19 mouse cellular contexts compared by ENCODE assay signal in genomic region chr1:181435414-181435813, GRCm38 (mm10).
DNase-seq lines count a peak whose midpoint lies in the region; ATAC-seq and TF ChIP-seq lines count a peak whose summit lies in the region.
"Had no signal": no experiment of that assay in that cellular context is flagged by ENCODE, and none has a peak within 500 bp of the region (broad histone marks: within the 10 kb centered on the region; RNA-seq: fewer than 3 reads in every experiment).

No protein-coding gene starts in this region.

- H3K9ac ChIP-seq in hindbrain, embryonic 13.5 days, result no peak overlapping the region
- 0 out of 2 replicates have a peak overlapping the region, but pooled peaks have one; percentile 10 for H3K9ac ChIP-seq in midbrain, embryonic 11.5 days (ENCODE audit: low read length)
- H3K9ac ChIP-seq in midbrain, embryonic 13.5 days (replicated peaks), result no peak overlapping the region
- H3K9ac ChIP-seq in stomach, postnatal 0 days (ENCODE audit: low read length), result no peak overlapping the region
- H3K9ac ChIP-seq: embryonic facial prominence, embryonic 13.5 days; forebrain, embryonic 13.5 days; forebrain, postnatal 0 days; heart, embryonic 15.5 days had no signal

- peaks cover 13% of the 10 kb centered on the region for H3K4me1 ChIP-seq in hindbrain, embryonic 10.5 days (replicated peaks)
- H3K4me1 ChIP-seq in hindbrain, embryonic 13.5 days (replicated peaks), result no peaks in the 10 kb centered on the region
- H3K4me1 ChIP-seq in midbrain, embryonic 11.5 days (ENCODE audit: control insufficient read depth, insufficient read depth, low read length), result peaks cover 4% of the 10 kb centered on the region; the same call in 1 of the 2 replicates
- H3K4me1 ChIP-seq in midbrain, embryonic 13.5 days (replicated peaks), result no peaks in the 10 kb centered on the region
- 0 out of 2 replicates have a peak, but pooled peaks cover 2% of the 10 kb centered on the region for H3K4me1 ChIP-seq in stomach, postnatal 0 days (replicated peaks; ENCODE audit: control insufficient read depth, insufficient read depth)
- H3K4me1 ChIP-seq: forebrain, embryonic 13.5 days had no signal

- no peak for TF ChIP-seq EP300 in stomach, postnatal 0 days (optimal IDR thresholded peaks at IDR 0.05)

- no peaks in the 10 kb centered on the region for H3K36me3 ChIP-seq in hindbrain, embryonic 10.5 days
- no peaks in the 10 kb centered on the region for H3K36me3 ChIP-seq in hindbrain, embryonic 13.5 days
- no peaks in the 10 kb centered on the region for H3K36me3 ChIP-seq in midbrain, embryonic 11.5 days (ENCODE audit: control insufficient read depth, insufficient read depth, low read length)
- no peaks in the 10 kb centered on the region for H3K36me3 ChIP-seq in midbrain, embryonic 13.5 days
- H3K36me3 ChIP-seq in stomach, postnatal 0 days (ENCODE audit: control insufficient read depth, insufficient read depth, low read length), result no peaks in the 10 kb centered on the region
- H3K36me3 ChIP-seq: embryonic facial prominence, embryonic 13.5 days; heart, embryonic 15.5 days had no signal

- DNase-seq in hindbrain, embryonic 10.5 days (ENCODE audit: low spot score), result no peak
- DNase-seq in midbrain, embryonic 11.5 days (ENCODE audit: low spot score, missing footprints), result no peak
- peak; percentile 52 for DNase-seq in fibroblast of lung, adult 2 months (ENCODE audit: low read depth)
- DNase-seq in stomach, postnatal 0 days (ENCODE audit: low spot score), result no peak
- DNase-seq in spleen, adult 12 weeks (ENCODE audit: low spot score), result no peak
- DNase-seq: adrenal gland, postnatal 14 days; cerebellum, adult 18-20 months; cerebellum, adult 9-11 months; cerebellum, postnatal 36 days; forebrain, postnatal 0 days; gastrocnemius, postnatal 14 days; heart, adult 2 months; heart, postnatal 14 days had no signal

- WGBS in hindbrain, embryonic 10.5 days, result 74% methylated on average over 5 of the region's 5 CpGs
- 72% methylated on average over 5 of the region's 5 CpGs for WGBS in hindbrain, embryonic 13.5 days
- WGBS in midbrain, embryonic 11.5 days, result 83% methylated on average over 5 of the region's 5 CpGs
- 86% methylated on average over 5 of the region's 5 CpGs for WGBS in midbrain, embryonic 13.5 days
- 55% methylated on average over 5 of the region's 5 CpGs for WGBS in stomach, postnatal 0 days

- H3K4me3 ChIP-seq in hindbrain, embryonic 10.5 days, result no peak overlapping the region
- H3K4me3 ChIP-seq in hindbrain, embryonic 13.5 days, result no peak overlapping the region
- no peak overlapping the region for H3K4me3 ChIP-seq in midbrain, embryonic 11.5 days (ENCODE audit: low read depth, low read length)
- no peak overlapping the region for H3K4me3 ChIP-seq in midbrain, embryonic 13.5 days (replicated peaks)
- no peak overlapping the region for H3K4me3 ChIP-seq in stomach, postnatal 0 days (ENCODE audit: low read depth, low read length)
- H3K4me3 ChIP-seq: embryonic facial prominence, embryonic 13.5 days; forebrain, embryonic 13.5 days; heart, adult 2 months; heart, embryonic 15.5 days had no signal

- TF ChIP-seq CTCF in stomach, postnatal 0 days (IDR thresholded peaks at IDR 0.05; ENCODE audit: low read depth), result no peak

- H3K4me2 ChIP-seq in hindbrain, embryonic 13.5 days, result no peak overlapping the region
- H3K4me2 ChIP-seq in midbrain, embryonic 11.5 days, result no peak overlapping the region
- H3K4me2 ChIP-seq in midbrain, embryonic 13.5 days (replicated peaks), result no peak overlapping the region
- no peak overlapping the region for H3K4me2 ChIP-seq in stomach, postnatal 0 days (replicated peaks; ENCODE audit: low read depth)
- H3K4me2 ChIP-seq: embryonic facial prominence, embryonic 13.5 days; forebrain, embryonic 13.5 days; heart, embryonic 11.5 days; heart, embryonic 15.5 days had no signal

- no peaks in the 10 kb centered on the region for H3K9me3 ChIP-seq in hindbrain, embryonic 10.5 days
- 0 out of 2 replicates have a peak, but pooled peaks cover 5% of the 10 kb centered on the region for H3K9me3 ChIP-seq in hindbrain, embryonic 13.5 days
- H3K9me3 ChIP-seq in midbrain, embryonic 11.5 days (ENCODE audit: control insufficient read depth, low read length), result no peaks in the 10 kb centered on the region
- H3K9me3 ChIP-seq in midbrain, embryonic 13.5 days, result no peaks in the 10 kb centered on the region
- no peaks in the 10 kb centered on the region for H3K9me3 ChIP-seq in stomach, postnatal 0 days (ENCODE audit: control insufficient read depth, low read length)
- H3K9me3 ChIP-seq: embryonic facial prominence, embryonic 13.5 days; forebrain, embryonic 13.5 days; heart, embryonic 15.5 days had no signal

- no peaks in the 10 kb centered on the region for H3K27me3 ChIP-seq in hindbrain, embryonic 10.5 days (ENCODE audit: insufficient read depth, poor library complexity, severe bottlenecking)
- no peaks in the 10 kb centered on the region for H3K27me3 ChIP-seq in hindbrain, embryonic 13.5 days
- H3K27me3 ChIP-seq in midbrain, embryonic 11.5 days (ENCODE audit: control insufficient read depth, insufficient read depth, low read length), result no peaks in the 10 kb centered on the region
- no peaks in the 10 kb centered on the region for H3K27me3 ChIP-seq in midbrain, embryonic 13.5 days
- H3K27me3 ChIP-seq in stomach, postnatal 0 days (ENCODE audit: control insufficient read depth, insufficient read depth, low read length), result no peaks in the 10 kb centered on the region
- H3K27me3 ChIP-seq: embryonic facial prominence, embryonic 13.5 days; forebrain, embryonic 13.5 days; heart, embryonic 15.5 days had no signal

- peak overlapping the region; percentile 19; the same call in 1 of the 2 replicates for H3K27ac ChIP-seq in hindbrain, embryonic 10.5 days
- no peak overlapping the region for H3K27ac ChIP-seq in hindbrain, embryonic 13.5 days
- H3K27ac ChIP-seq in midbrain, embryonic 11.5 days (ENCODE audit: low read depth, low read length), result no peak overlapping the region
- H3K27ac ChIP-seq in midbrain, embryonic 13.5 days, result no peak overlapping the region
- H3K27ac ChIP-seq in stomach, postnatal 0 days (replicated peaks), result 0 out of 2 replicates have a peak overlapping the region, but pooled peaks have one; percentile 24
- H3K27ac ChIP-seq: embryonic facial prominence, embryonic 13.5 days; forebrain, embryonic 13.5 days; heart, adult 2 months; heart, embryonic 15.5 days had no signal

- ATAC-seq in hindbrain, embryonic 13.5 days (ENCODE audit: low FRiP score), result no peak
- ATAC-seq in midbrain, embryonic 11.5 days (ENCODE audit: low FRiP score), result no peak
- no peak for ATAC-seq in midbrain, embryonic 13.5 days
- no peak for ATAC-seq in stomach, postnatal 0 days (ENCODE audit: low FRiP score, low TSS enrichment)
- ATAC-seq: forebrain, embryonic 13.5 days; forebrain, postnatal 0 days had no signal

Comparison
In these comparisons a context has a peak if more than half of its experiments do, and no peak if none do; other contexts are left out.
1. H3K27ac ChIP-seq: peak in hindbrain, embryonic 10.5 days (single experiment) and stomach, postnatal 0 days (single experiment); none in hindbrain, embryonic 13.5 days (single experiment), midbrain, embryonic 11.5 days (single experiment) and midbrain, embryonic 13.5 days (single experiment).